8 mouse cellular contexts compared by ENCODE assay signal in the genomic region with DNA sequence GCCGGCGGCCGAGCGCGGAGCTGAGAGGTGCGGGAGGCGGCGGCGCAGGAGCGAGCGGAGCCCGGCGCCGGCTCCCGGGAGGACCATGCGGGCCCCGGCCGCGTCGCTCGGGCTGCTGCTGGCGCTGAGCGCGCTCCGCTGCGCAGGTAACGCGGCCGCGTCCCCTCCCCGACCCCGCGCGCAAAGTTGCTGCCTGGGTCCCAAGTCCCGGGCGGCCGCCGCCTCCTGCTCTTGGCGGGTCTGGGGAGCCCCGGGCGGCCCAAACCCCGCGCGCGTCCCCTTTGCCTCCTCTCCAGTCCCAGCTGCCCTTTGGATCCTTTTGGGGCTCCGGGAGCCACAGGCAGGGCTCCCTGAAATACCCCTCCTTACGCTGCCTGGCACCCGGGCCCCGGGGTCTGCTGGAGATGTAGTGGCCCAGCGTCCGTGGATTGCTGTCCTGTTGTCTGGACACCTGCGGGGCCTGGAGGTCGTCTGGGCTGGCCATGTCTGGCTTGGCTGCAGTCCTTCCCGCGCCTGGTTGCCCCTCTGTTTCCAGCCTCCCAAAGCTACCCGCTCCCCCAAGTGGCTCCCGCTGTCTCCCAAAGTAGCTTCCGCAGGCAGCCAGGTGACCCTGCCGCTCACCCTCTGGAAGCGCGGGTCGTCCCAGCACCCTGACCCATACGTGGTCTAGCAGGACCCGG. TPM values are rescaled to one million over a fixed set of nuclear protein-coding genes. Genes with fewer than 3 reads are reported as not detected.
DNase-seq lines count a peak whose midpoint lies in the region; ATAC-seq and TF ChIP-seq lines count a peak whose summit lies in the region.

No protein-coding gene starts in this region.

- no peak for ATAC-seq in liver, embryonic 11.5 days (replicated peaks; ENCODE audit: low FRiP score)
- no peak for ATAC-seq in intestine, postnatal 0 days
- ATAC-seq in neural tube, embryonic 13.5 days (ENCODE audit: low read depth): 0 out of 2 replicates have a peak, but pooled peaks have one; percentile 0
- no peak for ATAC-seq in activated CD4-positive, CD25-positive, alpha-beta regulatory T cell, adult 4 months

- no peaks in the 10 kb centered on the region for H3K36me3 ChIP-seq in liver, embryonic 11.5 days (ENCODE audit: control insufficient read depth, insufficient read depth, low read length)
- H3K36me3 ChIP-seq in forebrain, embryonic 10.5 days (replicated peaks): no peaks in the 10 kb centered on the region
- H3K36me3 ChIP-seq in intestine, postnatal 0 days (ENCODE audit: control insufficient read depth, insufficient read depth): no peaks in the 10 kb centered on the region
- H3K36me3 ChIP-seq in neural tube, embryonic 13.5 days: no peaks in the 10 kb centered on the region

- peak overlapping the region; percentile 62 for H3K4me2 ChIP-seq in liver, embryonic 11.5 days
- peak overlapping the region; percentile 63 for H3K4me2 ChIP-seq in intestine, postnatal 0 days (replicated peaks; ENCODE audit: low read depth)
- H3K4me2 ChIP-seq in neural tube, embryonic 13.5 days: peak overlapping the region; percentile 95

- DNase-seq in liver, embryonic 11.5 days (ENCODE audit: low spot score): no peak
- DNase-seq in liver: no peak
- peak; percentile 48 for DNase-seq in forebrain, embryonic 10.5 days (ENCODE audit: extremely low spot score, low spot score)
- DNase-seq in thymus, postnatal 10 days (ENCODE audit: low spot score in 2 of 2): no peak
- no peak for DNase-seq in urinary bladder, postnatal 36 days (ENCODE audit: low spot score in 2 of 2)

- H3K27ac ChIP-seq in liver, embryonic 11.5 days (ENCODE audit: low read depth, low read length): no peak overlapping the region
- peak overlapping the region; percentile 76 for H3K27ac ChIP-seq in forebrain, embryonic 10.5 days
- no peak overlapping the region for H3K27ac ChIP-seq in intestine, postnatal 0 days (ENCODE audit: low read depth, low read length)
- peak overlapping the region; percentile 57 for H3K27ac ChIP-seq in neural tube, embryonic 13.5 days (replicated peaks)

- H3K9ac ChIP-seq in liver, embryonic 11.5 days (ENCODE audit: low read depth, low read length): no peak overlapping the region
- no peak overlapping the region for H3K9ac ChIP-seq in intestine, postnatal 0 days (ENCODE audit: low read depth, low read length)
- H3K9ac ChIP-seq in neural tube, embryonic 13.5 days: peak overlapping the region; percentile 78

- WGBS in liver, embryonic 11.5 days: 2% methylated on average over 60 of the region's 64 CpGs
- WGBS in forebrain, embryonic 10.5 days: 4% methylated on average over 64 of the region's 64 CpGs
- under 1% methylated on average over 52 of the region's 64 CpGs for WGBS in intestine, postnatal 0 days
- 0% methylated on average over 52 of the region's 64 CpGs for WGBS in neural tube, embryonic 13.5 days

- peaks cover 71% of the 10 kb centered on the region for H3K27me3 ChIP-seq in liver, embryonic 11.5 days (replicated peaks; ENCODE audit: control insufficient read depth, insufficient read depth, low read length)
- H3K27me3 ChIP-seq in forebrain, embryonic 10.5 days (ENCODE audit: poor library complexity, severe bottlenecking): peaks cover 91% of the 10 kb centered on the region
- peaks cover 63% of the 10 kb centered on the region for H3K27me3 ChIP-seq in intestine, postnatal 0 days (replicated peaks; ENCODE audit: control insufficient read depth, insufficient read depth, low read length)
- peaks cover 69% of the 10 kb centered on the region for H3K27me3 ChIP-seq in neural tube, embryonic 13.5 days

- TF ChIP-seq CTCF in intestine, postnatal 0 days (IDR thresholded peaks at IDR 0.05; ENCODE audit: low read depth): no peak

- no peaks in the 10 kb centered on the region; the same call in 1 of the 2 replicates for H3K4me1 ChIP-seq in liver, embryonic 11.5 days (replicated peaks; ENCODE audit: control insufficient read depth, insufficient read depth, low read length)
- peaks cover 45% of the 10 kb centered on the region for H3K4me1 ChIP-seq in forebrain, embryonic 10.5 days
- H3K4me1 ChIP-seq in intestine, postnatal 0 days (replicated peaks; ENCODE audit: control insufficient read depth, insufficient read depth, low read length): no peaks in the 10 kb centered on the region
- peaks cover 36% of the 10 kb centered on the region for H3K4me1 ChIP-seq in neural tube, embryonic 13.5 days (replicated peaks)

- no peaks in the 10 kb centered on the region for H3K9me3 ChIP-seq in liver, embryonic 11.5 days (ENCODE audit: control insufficient read depth, low read length)
- no peaks in the 10 kb centered on the region for H3K9me3 ChIP-seq in forebrain, embryonic 10.5 days
- H3K9me3 ChIP-seq in intestine, postnatal 0 days (ENCODE audit: control insufficient read depth): no peaks in the 10 kb centered on the region
- no peaks in the 10 kb centered on the region for H3K9me3 ChIP-seq in neural tube, embryonic 13.5 days

- H3K4me3 ChIP-seq in liver, embryonic 11.5 days (ENCODE audit: low read depth, low read length): peak overlapping the region; percentile 42
- peak overlapping the region; percentile 60 for H3K4me3 ChIP-seq in forebrain, embryonic 10.5 days
- H3K4me3 ChIP-seq in intestine, postnatal 0 days (ENCODE audit: low read depth, low read length): peak overlapping the region; percentile 29
- H3K4me3 ChIP-seq in neural tube, embryonic 13.5 days: peak overlapping the region; percentile 59

RNA-seq across cellular contexts. Expression of a gene that starts 1.1 kb away (rescaled TPM):
- 0.05 and 0.15 TPM in 2 replicates for polyA plus RNA-seq in liver, embryonic 11.5 days (2014; fragmentation: Nextera tagmentation; extraction: Ambion mirVana)
- 0.20 and 0.27 TPM in 2 replicates for polyA plus RNA-seq in forebrain, embryonic 10.5 days (2016; fragmentation: Nextera tagmentation; extraction: Ambion mirVana)
- polyA plus RNA-seq in intestine, postnatal 0 days (2015; fragmentation: Nextera tagmentation; extraction: Ambion mirVana): 0.14 and 0.25 TPM in 2 replicates
- 3.0 TPM in 2 replicates for polyA plus RNA-seq in neural tube, embryonic 13.5 days (2015; fragmentation: Nextera tagmentation; extraction: Ambion mirVana)
- polyA plus RNA-seq in activated CD4-positive, CD25-positive, alpha-beta regulatory T cell, adult 4 months (2017; shearing (Covaris generic)): not detected

RNA-seq across cellular contexts. Expression of a gene that starts 57.1 kb away (rescaled TPM):
- polyA plus RNA-seq in liver, embryonic 11.5 days (2014; fragmentation: Nextera tagmentation; extraction: Ambion mirVana): 29.3 and 29.7 TPM in 2 replicates
- polyA plus RNA-seq in forebrain, embryonic 10.5 days (2016; fragmentation: Nextera tagmentation; extraction: Ambion mirVana): 58.5 and 58.6 TPM in 2 replicates
- polyA plus RNA-seq in intestine, postnatal 0 days (2015; fragmentation: Nextera tagmentation; extraction: Ambion mirVana): 13.7 and 14.0 TPM in 2 replicates
- polyA plus RNA-seq in neural tube, embryonic 13.5 days (2015; fragmentation: Nextera tagmentation; extraction: Ambion mirVana): 65.5 and 69.2 TPM in 2 replicates
- polyA plus RNA-seq in activated CD4-positive, CD25-positive, alpha-beta regulatory T cell, adult 4 months (2017; shearing (Covaris generic)): 10 to 100 TPM; 18.0 to 36.4 TPM

Comparison
In these comparisons a context has a peak if more than half of its experiments do, and no peak if none do; other contexts are left out.
1. H3K27ac ChIP-seq: peak in forebrain, embryonic 10.5 days (single experiment) and neural tube, embryonic 13.5 days (single experiment); none in liver, embryonic 11.5 days (single experiment) and intestine, postnatal 0 days (single experiment).
2. Peak in every context shown above with its lines, with median percentiles within 50 percentile points of each other: H3K4me2 ChIP-seq and H3K4me3 ChIP-seq.